Mouse (Mus musculus) CH12.LX (cell line): ENCODE measurements around the gene Zfp580. TPM values are rescaled to one million over a fixed set of nuclear protein-coding genes. Genes with fewer than 3 reads are reported as not detected.

Experiments
- DNase-seq: peaks from one replicate; pipeline ENCODE4 v3.0.0-alpha.2; 2013; ENCODE audit errors: extremely low read depth
- H3K27ac ChIP-seq: 2 replicates; pipeline ENCODE4 v1.5.1; 2012; ENCODE audit warnings: low read depth, mild to moderate bottlenecking, control low read depth, moderate library complexity; ENCODE audit not compliant: insufficient read depth
- H3K27me3 ChIP-seq: replicated peaks from 2 replicates; pipeline ENCODE3; 2012; ENCODE audit warnings: inconsistent platforms
- H3K36me3 ChIP-seq, 2 experiments: replicated peaks in 1 of 2; 2 replicates each; pipeline versions ENCODE3 to v1.6.1; 2012; ENCODE audit warnings: inconsistent platforms in 1 of 2, low read length in 1 of 2, mild to moderate bottlenecking in 1 of 2, mixed read lengths in 1 of 2, moderate library complexity in 1 of 2; ENCODE audit not compliant: control insufficient read depth in 1 of 2, insufficient read depth in 1 of 2
- H3K4me1 ChIP-seq, 2 experiments: 2 replicates each; pipeline ENCODE4 v1.6.1; 2012; ENCODE audit warnings: inconsistent platforms in 1 of 2, moderate library complexity in 1 of 2; ENCODE audit not compliant: insufficient read depth in 2 of 2, control insufficient read depth in 1 of 2
- H3K4me2 ChIP-seq: 2 replicates; pipeline ENCODE4 v1.6.1; 2012; ENCODE audit warnings: low read depth, mild to moderate bottlenecking, control low read depth; ENCODE audit not compliant: poor library complexity, insufficient read depth, severe bottlenecking
- H3K4me3 ChIP-seq, 3 experiments: fragments of 150-350 bp in 1 of 3; sonication (generic) in 1 of 3; replicated peaks in 1 of 3; 2 replicates each; pipeline versions ENCODE3 to v1.5.1; 2011 to 2012; ENCODE audit warnings: low read depth in 2 of 3, low read length in 2 of 3, mild to moderate bottlenecking in 2 of 3, moderate library complexity in 2 of 3, control low read depth in 1 of 3, improper control_type of control experiment in 1 of 3, inconsistent platforms in 1 of 3, mixed read lengths in 1 of 3; ENCODE audit not compliant: poor library complexity in 1 of 3
- H3K79me2 ChIP-seq: replicated peaks from 2 replicates; pipeline ENCODE4 v1.6.1; 2012; ENCODE audit warnings: mild to moderate bottlenecking, moderate library complexity; ENCODE audit not compliant: control insufficient read depth, poor library complexity, insufficient read depth, severe bottlenecking; ENCODE audit errors: extremely low read depth
- H3K9ac ChIP-seq: 2 replicates; pipeline ENCODE4 v1.6.1; 2012; ENCODE audit warnings: low read depth, mild to moderate bottlenecking, control low read depth, moderate library complexity; ENCODE audit not compliant: insufficient read depth
- H3K9me3 ChIP-seq: replicated peaks from 2 replicates; pipeline ENCODE3; 2012; ENCODE audit warnings: low read length, inconsistent platforms, mixed read lengths
- BHLHE40 ChIP-seq: IDR thresholded peaks from 2 replicates; pipeline ENCODE4 v1.6.1; 2011; ENCODE audit warnings: mild to moderate bottlenecking, low read depth, low read length, improper control_type of control experiment
- CHD1 ChIP-seq: IDR thresholded peaks from 2 replicates; pipeline ENCODE4 v1.6.1; 2012; ENCODE audit warnings: low read depth, low read length, improper control_type of control experiment, inconsistent platforms
- CHD2 ChIP-seq: IDR thresholded peaks from 2 replicates; pipeline ENCODE4 v1.6.1; 2011; ENCODE audit warnings: low read length, improper control_type of control experiment
- CTCF ChIP-seq, 2 experiments: IDR thresholded peaks in 1 of 2; conservative IDR thresholded peaks in 1 of 2; 2 replicates each; pipeline ENCODE4 v1.5.1; 2011 to 2012; ENCODE audit warnings: low read depth in 2 of 2, low read length in 2 of 2, improper control_type of control experiment in 1 of 2, inconsistent platforms in 1 of 2, mild to moderate bottlenecking in 1 of 2, moderate library complexity in 1 of 2
- HCFC1 ChIP-seq: IDR thresholded peaks from 2 replicates; pipeline ENCODE4 v1.6.1; 2012; ENCODE audit warnings: low read depth, mild to moderate bottlenecking, inconsistent platforms, low read length, improper control_type of control experiment
- JUN ChIP-seq: IDR thresholded peaks from 2 replicates; pipeline ENCODE4 v1.6.1; 2011; ENCODE audit warnings: low read depth, mild to moderate bottlenecking, low read length, improper control_type of control experiment, moderate library complexity; ENCODE audit not compliant: insufficient read depth
- JUND ChIP-seq: conservative IDR thresholded peaks from 2 replicates; pipeline ENCODE4 v1.6.1; 2011; ENCODE audit warnings: low read depth, low read length, improper control_type of control experiment
- KAT2A ChIP-seq: IDR thresholded peaks from 2 replicates; pipeline ENCODE4 v1.6.1; 2012; ENCODE audit warnings: low read length, improper control_type of control experiment, inconsistent platforms; ENCODE audit not compliant: insufficient replicate concordance
- MAFK ChIP-seq: IDR thresholded peaks from 2 replicates; pipeline ENCODE4 v1.6.1; 2011; ENCODE audit warnings: low read length, improper control_type of control experiment; ENCODE audit not compliant: insufficient replicate concordance
- MAX ChIP-seq: IDR thresholded peaks from 2 replicates; pipeline ENCODE4 v1.6.1; 2011; ENCODE audit warnings: low read length, improper control_type of control experiment
- MAZ ChIP-seq: IDR thresholded peaks from 2 replicates; pipeline ENCODE4 v1.6.1; 2012; ENCODE audit warnings: low read depth, mild to moderate bottlenecking, inconsistent platforms, low read length, improper control_type of control experiment, moderate library complexity
- MXI1 ChIP-seq: IDR thresholded peaks from 2 replicates; pipeline ENCODE4 v1.6.1; 2011; ENCODE audit warnings: mild to moderate bottlenecking, low read depth, low read length, improper control_type of control experiment
- MYC ChIP-seq: IDR thresholded peaks from 2 replicates; pipeline ENCODE4 v1.6.1; 2011; ENCODE audit warnings: low read depth, mild to moderate bottlenecking, improper control_type of control experiment, low read length
- NELFE ChIP-seq: IDR thresholded peaks from 2 replicates; pipeline ENCODE4 v1.6.1; 2011; ENCODE audit warnings: low read depth, low read length, improper control_type of control experiment
- NRF1 ChIP-seq: IDR thresholded peaks from 2 replicates; pipeline ENCODE4 v1.6.1; 2014; ENCODE audit warnings: low read depth, mild to moderate bottlenecking, inconsistent platforms, low read length, improper control_type of control experiment, moderate library complexity
- PAX5 ChIP-seq: IDR thresholded peaks from 2 replicates; pipeline ENCODE4 v1.6.1; 2012; ENCODE audit warnings: low read length, inconsistent platforms, mixed read lengths
- RAD21 ChIP-seq: IDR thresholded peaks from 2 replicates; pipeline ENCODE4 v1.6.1; 2011; ENCODE audit warnings: low read depth, mild to moderate bottlenecking, low read length, improper control_type of control experiment, moderate library complexity
- RCOR1 ChIP-seq: conservative IDR thresholded peaks from 2 replicates; pipeline ENCODE4 v1.6.1; 2012; ENCODE audit warnings: low read depth, mild to moderate bottlenecking, inconsistent platforms, low read length, improper control_type of control experiment
- SMC3 ChIP-seq: IDR thresholded peaks from 2 replicates; pipeline ENCODE4 v1.6.1; 2011; ENCODE audit warnings: low read depth, low read length, improper control_type of control experiment
- TBP ChIP-seq: conservative IDR thresholded peaks from 2 replicates; pipeline ENCODE4 v1.6.1; 2011; ENCODE audit warnings: low read depth, low read length, improper control_type of control experiment
- TCF12 ChIP-seq: IDR thresholded peaks from 2 replicates; pipeline ENCODE4 v1.6.1; 2014; ENCODE audit warnings: low read depth, mild to moderate bottlenecking, inconsistent platforms, low read length, improper control_type of control experiment
- UBTF ChIP-seq: IDR thresholded peaks from 2 replicates; pipeline ENCODE4 v1.6.1; 2012; ENCODE audit warnings: low read depth, mild to moderate bottlenecking, inconsistent platforms, low read length, improper control_type of control experiment, moderate library complexity
- USF2 ChIP-seq: conservative IDR thresholded peaks from 2 replicates; pipeline ENCODE4 v1.6.1; 2011; ENCODE audit warnings: low read depth, low read length, improper control_type of control experiment
- ZKSCAN1 ChIP-seq: IDR thresholded peaks from 2 replicates; pipeline ENCODE4 v1.6.1; 2012; ENCODE audit warnings: low read depth, inconsistent platforms, low read length, improper control_type of control experiment, borderline replicate concordance
- ZNF384 ChIP-seq: IDR thresholded peaks from 2 replicates; pipeline ENCODE4 v1.6.1; 2012; ENCODE audit warnings: low read depth, low read length, improper control_type of control experiment, inconsistent platforms
- dilution Hi-C: fragments of 300-500 bp; cut with MboI; formaldehyde crosslinking; loops from 2 replicates; pipeline ENCODE4 v1.14.3; 2020; ENCODE audit warnings: low sequenced_read_pairs; ENCODE audit not compliant: extremely low pct_unique_long_range_greater_than_20kb, extremely low pct_ligation_motif_present
- in situ Hi-C: fragments of 300-500 bp; cut with MboI; formaldehyde crosslinking; loops from 3 replicates; pipeline ENCODE4 v1.14.3; 2019; ENCODE audit warnings: low sequenced_read_pairs, low pct_ligation_motif_present, low pct_unique_long_range_greater_than_20kb, mixed read lengths
- polyA plus RNA-seq: library from polyadenylated mRNA; unstranded; fragments of >175 nt; gene quantifications from 2 replicates; pipeline ENCODE4 v1.2.1, GENCODE M21; 2012; ENCODE audit warnings: low read depth; ENCODE audit not compliant: insufficient read length
- total RNA-seq, 2 experiments: library from RNA; depleted of rRNA; stranded (reverse); fragments of 300-350 nt in 1 of 2; fragments of >200 nt in 1 of 2; gene quantifications; 2 replicates each; pipeline ENCODE4 v1.2.3; 2012 to 2014

The Zfp580 gene
- total and polyA plus RNA-seq, 3 experiments = 1.2 to 15.6 (median 2.6) TPM

- Histone ChIP-seq H3K27me3 (no peaks in the 10 kb centered on the region), H3K27ac (no peak overlapping the region), H3K4me3 (peak overlapping the region; percentile 57 to 90 (median 83)), H3K79me2 (0 out of 2 replicates have a peak, but pooled peaks cover 5% of the 10 kb centered on the region), H3K4me2 (peak overlapping the region; percentile 89), H3K9me3 (no peaks in the 10 kb centered on the region), H3K36me3 (peaks cover 0 to 32% of the 10 kb centered on the region in 2 experiments), H3K9ac (peak overlapping the region; percentile 96), H3K4me1 (peaks cover 4 to 17% of the 10 kb centered on the region in 2 experiments)
- in situ Hi-C loops = no loop called here
- peak; percentile 80 for TF ChIP-seq ZNF384
- TF ChIP-seq TBP = no peak
- no peak for DNase-seq
- dilution Hi-C loops = no loop called here
These were observed 12.4 kb upstream of the Zfp580 start for GRCm38 (mm10) chr7:5038940-5039339.

- no peak overlapping the region for H3K9ac ChIP-seq
- TF ChIP-seq MAZ (no peak), BHLHE40 (no peak), MYC (no peak), MAX (no peak), ZKSCAN1 (no peak), NELFE (no peak), NRF1 (no peak), MXI1 (no peak), HCFC1 (no peak), RCOR1 (no peak), USF2 (no peak), CHD1 (no peak), JUND (no peak), ZNF384 (no peak), CHD2 (no peak)
- no peaks in the 10 kb centered on the region for H3K27me3 ChIP-seq
- dilution Hi-C loops (no loop called here), in situ Hi-C loops (no loop called here)
- H3K4me1 ChIP-seq = peaks cover 12 to 17% of the 10 kb centered on the region in 2 experiments; a peak in 3 of 4 replicates
- no peak overlapping the region for H3K4me2 ChIP-seq
- DNase-seq = no peak
- no peak overlapping the region for H3K4me3 ChIP-seq
- no peaks in the 10 kb centered on the region for H3K79me2 ChIP-seq
- H3K27ac ChIP-seq = no peak overlapping the region
- H3K36me3 ChIP-seq = peaks cover 0 to 12% of the 10 kb centered on the region in 2 experiments
- H3K9me3 ChIP-seq = no peaks in the 10 kb centered on the region
These were observed 6.4 kb upstream of the Zfp580 start for GRCm38 (mm10) chr7:5044981-5045380.

- Histone ChIP-seq H3K79me2 (no peaks in the 10 kb centered on the region), H3K27ac (no peak overlapping the region), H3K4me1 (peaks cover 16 to 24% of the 10 kb centered on the region in 2 experiments), H3K4me3 (no peak overlapping the region), H3K9ac (no peak overlapping the region), H3K9me3 (no peaks in the 10 kb centered on the region), H3K36me3 (peaks cover 0 to 8% of the 10 kb centered on the region in 2 experiments), H3K4me2 (no peak overlapping the region), H3K27me3 (no peaks in the 10 kb centered on the region)
- DNase-seq = peak; percentile 34
- dilution Hi-C loops (no loop called here), in situ Hi-C loops (no loop called here)
- TF ChIP-seq KAT2A = no peak
- TF ChIP-seq MAZ = no peak
- TF ChIP-seq NELFE = no peak
- peak; percentile 61 for TF ChIP-seq MAFK
- TF ChIP-seq USF2 = no peak
- TF ChIP-seq UBTF = no peak
- no peak for TF ChIP-seq NRF1
- peak; percentile 60 for TF ChIP-seq RAD21
- peak; percentile 27 for TF ChIP-seq SMC3
- no peak for TF ChIP-seq ZNF384
- no peak for TF ChIP-seq JUN
- peak; percentile 13 to 65; a peak in 2 of 4 replicates for TF ChIP-seq CTCF (conservative IDR thresholded peaks at IDR 0.05 in 1 of 2, IDR thresholded peaks at IDR 0.05 in 1 of 2; ENCODE audit: low read depth in 2 of 2, low read length in 2 of 2)
- TF ChIP-seq TCF12 = no peak
- TF ChIP-seq PAX5 = no peak
- TF ChIP-seq TBP = no peak
- TF ChIP-seq MYC = no peak
- no peak for TF ChIP-seq RCOR1
- peak; percentile 17; the same call in 1 of the 2 replicates for TF ChIP-seq BHLHE40
- TF ChIP-seq MAX = no peak
These were observed 5.2 kb upstream of the Zfp580 start for GRCm38 (mm10) chr7:5046112-5046511.
